ENCODE assay signal across 8 mouse cellular contexts in the genomic region with DNA sequence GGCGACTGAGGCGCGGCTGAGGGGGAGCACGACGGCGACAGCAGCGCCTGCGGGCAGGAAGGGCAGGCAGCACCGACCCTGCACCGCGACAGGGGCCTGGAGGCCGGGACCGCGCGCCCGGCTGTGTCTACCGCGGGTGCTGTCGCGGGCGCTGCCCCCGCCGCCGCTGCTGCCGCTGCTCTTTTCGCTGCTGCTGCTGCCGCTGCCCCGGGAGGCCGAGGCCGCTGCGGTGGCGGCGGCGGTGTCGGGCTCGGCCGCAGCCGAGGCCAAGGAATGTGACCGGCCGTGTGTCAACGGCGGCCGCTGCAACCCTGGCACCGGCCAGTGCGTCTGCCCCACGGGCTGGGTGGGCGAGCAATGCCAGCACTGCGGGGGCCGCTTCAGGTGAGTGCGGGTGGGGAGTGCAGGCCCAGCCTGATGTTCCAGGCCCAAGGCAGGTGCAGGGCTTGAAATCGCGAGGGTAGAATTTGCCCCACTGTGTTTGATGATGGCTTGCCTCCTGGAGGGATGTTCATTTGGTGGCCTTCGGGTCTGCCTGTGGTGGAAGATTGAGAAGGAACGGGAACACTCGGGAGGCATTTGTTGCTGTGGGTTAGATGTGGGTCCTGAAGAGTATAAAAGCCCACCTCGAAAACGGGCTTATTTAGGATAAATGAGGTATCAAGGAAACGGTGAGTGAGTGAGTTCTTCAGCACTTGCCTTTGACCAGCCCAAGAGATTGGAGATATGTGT. TPM values are rescaled to one million over a fixed set of nuclear protein-coding genes. Genes with fewer than 3 reads are reported as not detected.
A peak's percentile ranks its signal among the peaks of the same experiment; 100 is the strongest.
DNase-seq lines count a peak whose midpoint lies in the region; ATAC-seq lines count a peak whose summit lies in the region.

No protein-coding gene starts in this region.

- H3K36me3 ChIP-seq in embryonic facial prominence, embryonic 15.5 days: 0 out of 2 replicates have a peak, but pooled peaks cover under 1% of the 10 kb centered on the region
- no peaks in the 10 kb centered on the region for H3K36me3 ChIP-seq in liver, embryonic 11.5 days (ENCODE audit: control insufficient read depth, insufficient read depth, low read length)
- H3K36me3 ChIP-seq in neural tube, embryonic 15.5 days: 0 out of 2 replicates have a peak, but pooled peaks cover 6% of the 10 kb centered on the region

- H3K4me3 ChIP-seq in embryonic facial prominence, embryonic 15.5 days (replicated peaks): peak overlapping the region; percentile 96
- H3K4me3 ChIP-seq in liver, embryonic 11.5 days (ENCODE audit: low read depth, low read length): peak overlapping the region; percentile 99
- peak overlapping the region; percentile 98 for H3K4me3 ChIP-seq in neural tube, embryonic 15.5 days (replicated peaks)

- under 1% methylated on average over 58 of the region's 58 CpGs for WGBS in embryonic facial prominence, embryonic 15.5 days
- WGBS in liver, embryonic 11.5 days: under 1% methylated on average over 55 of the region's 58 CpGs
- WGBS in neural tube, embryonic 15.5 days: under 1% methylated on average over 43 of the region's 58 CpGs

- peak overlapping the region; percentile 84 for H3K9ac ChIP-seq in embryonic facial prominence, embryonic 15.5 days
- peak overlapping the region; percentile 89 for H3K9ac ChIP-seq in liver, embryonic 11.5 days (ENCODE audit: low read depth, low read length)
- H3K9ac ChIP-seq in neural tube, embryonic 15.5 days (replicated peaks): peak overlapping the region; percentile 98

- no peaks in the 10 kb centered on the region for H3K27me3 ChIP-seq in embryonic facial prominence, embryonic 15.5 days
- H3K27me3 ChIP-seq in liver, embryonic 11.5 days (replicated peaks; ENCODE audit: control insufficient read depth, insufficient read depth, low read length): no peaks in the 10 kb centered on the region
- H3K27me3 ChIP-seq in neural tube, embryonic 15.5 days (replicated peaks): no peaks in the 10 kb centered on the region

- H3K4me1 ChIP-seq in embryonic facial prominence, embryonic 15.5 days: peaks cover 21% of the 10 kb centered on the region
- peaks cover 12% of the 10 kb centered on the region for H3K4me1 ChIP-seq in liver, embryonic 11.5 days (replicated peaks; ENCODE audit: control insufficient read depth, insufficient read depth, low read length)
- peaks cover 32% of the 10 kb centered on the region for H3K4me1 ChIP-seq in neural tube, embryonic 15.5 days

- peak; percentile 33 for DNase-seq in layer of hippocampus, adult 11-12 months (ENCODE audit: low spot score)
- no peak for DNase-seq in layer of hippocampus, postnatal 10 days (ENCODE audit: low spot score in 2 of 2)
- DNase-seq in MEL-GATA-1-ER (ENCODE audit: extremely low read depth, low read depth): peak; percentile 6
- peak; percentile 37 for DNase-seq in heart, postnatal 4 days
- DNase-seq in liver, embryonic 11.5 days (ENCODE audit: low spot score): peak; percentile 61
- no peak for DNase-seq in spleen, adult 12 weeks (ENCODE audit: low spot score)

- ATAC-seq in embryonic facial prominence, embryonic 15.5 days (ENCODE audit: insufficient number of reproducible peaks, low FRiP score, low TSS enrichment, low read depth): peak; percentile 70; the same call in 1 of the 2 replicates
- ATAC-seq in liver, embryonic 11.5 days (replicated peaks; ENCODE audit: low FRiP score): peak; percentile 56; the same call in 1 of the 2 replicates
- ATAC-seq in neural tube, embryonic 15.5 days (ENCODE audit: low FRiP score): peak; percentile 65

- H3K4me2 ChIP-seq in embryonic facial prominence, embryonic 15.5 days (replicated peaks): peak overlapping the region; percentile 72
- peak overlapping the region; percentile 93 for H3K4me2 ChIP-seq in liver, embryonic 11.5 days
- peak overlapping the region; percentile 76 for H3K4me2 ChIP-seq in neural tube, embryonic 15.5 days

- no peaks in the 10 kb centered on the region for H3K9me3 ChIP-seq in embryonic facial prominence, embryonic 15.5 days (replicated peaks)
- no peaks in the 10 kb centered on the region for H3K9me3 ChIP-seq in liver, embryonic 11.5 days (ENCODE audit: control insufficient read depth, low read length)
- no peaks in the 10 kb centered on the region for H3K9me3 ChIP-seq in neural tube, embryonic 15.5 days (replicated peaks)

- H3K27ac ChIP-seq in embryonic facial prominence, embryonic 15.5 days (replicated peaks): peak overlapping the region; percentile 84
- H3K27ac ChIP-seq in liver, embryonic 11.5 days (ENCODE audit: low read depth, low read length): peak overlapping the region; percentile 63; the same call in 1 of the 2 replicates
- peak overlapping the region; percentile 87 for H3K27ac ChIP-seq in neural tube, embryonic 15.5 days (replicated peaks)

RNA-seq across cellular contexts. Expression of a gene that starts 0.5 kb away (rescaled TPM):
- 100 to 1,000 TPM; 103 TPM for total RNA-seq in layer of hippocampus, postnatal 10 days (2021)
- 9.0 and 9.2 TPM in 2 replicates for polyA plus RNA-seq in embryonic facial prominence, embryonic 15.5 days (2015; fragmentation: Nextera tagmentation; extraction: Ambion mirVana)
- 10 to 100 TPM; 27.6 to 28.8 TPM for total RNA-seq in heart, postnatal 4 days (2021)
- polyA plus RNA-seq in liver, embryonic 11.5 days (2014; fragmentation: Nextera tagmentation; extraction: Ambion mirVana): 5.3 and 7.0 TPM in 2 replicates
- polyA plus RNA-seq in neural tube, embryonic 15.5 days (2015; fragmentation: Nextera tagmentation; extraction: Ambion mirVana): 12.5 and 13.7 TPM in 2 replicates

RNA-seq across cellular contexts. Expression of a gene that starts 0.5 kb away (rescaled TPM):
- total RNA-seq in layer of hippocampus, postnatal 10 days (2021): 10 to 100 TPM; 79.8 to 94.0 TPM
- polyA plus RNA-seq in embryonic facial prominence, embryonic 15.5 days (2015; fragmentation: Nextera tagmentation; extraction: Ambion mirVana): 35.7 and 36.7 TPM in 2 replicates
- 10 to 100 TPM; 80.1 to 86.3 TPM for total RNA-seq in heart, postnatal 4 days (2021)
- polyA plus RNA-seq in liver, embryonic 11.5 days (2014; fragmentation: Nextera tagmentation; extraction: Ambion mirVana): 15.4 and 20.6 TPM in 2 replicates
- polyA plus RNA-seq in neural tube, embryonic 15.5 days (2015; fragmentation: Nextera tagmentation; extraction: Ambion mirVana): 75.5 and 85.3 TPM in 2 replicates

Comparison
In these comparisons a context has a peak if more than half of its experiments do, and no peak if none do; other contexts are left out.
1. DNase-seq: peak in layer of hippocampus, adult 11-12 months (single experiment), MEL-GATA-1-ER (single experiment), heart, postnatal 4 days (single experiment) and liver, embryonic 11.5 days (single experiment); none in layer of hippocampus, postnatal 10 days (0 of 2) and spleen, adult 12 weeks (single experiment).
2. Peak in every context shown above with its lines, with median percentiles within 50 percentile points of each other: ATAC-seq, H3K27ac ChIP-seq, H3K4me2 ChIP-seq, H3K4me3 ChIP-seq and H3K9ac ChIP-seq.